Mouse (Mus musculus): Measurements from ENCODE around the gene Cecr2. TPM values are rescaled to one million over a fixed set of nuclear protein-coding genes. Genes with fewer than 3 reads are reported as not detected.
"Not testable (repeated sequence)": the region's sequence is repeated elsewhere in the genome, so short reads cannot be mapped to it uniquely, and the experiment has no call there.

The Cecr2 gene
- 1 to 10 TPM; 8.6 to 8.9 TPM for total RNA-seq (2021)
- long read RNA-seq, partial matches to known transcripts = 1 of 4 reads
- long read RNA-seq, other reads (novel, unspliced or antisense) = 3 of 4 reads

DNA sequence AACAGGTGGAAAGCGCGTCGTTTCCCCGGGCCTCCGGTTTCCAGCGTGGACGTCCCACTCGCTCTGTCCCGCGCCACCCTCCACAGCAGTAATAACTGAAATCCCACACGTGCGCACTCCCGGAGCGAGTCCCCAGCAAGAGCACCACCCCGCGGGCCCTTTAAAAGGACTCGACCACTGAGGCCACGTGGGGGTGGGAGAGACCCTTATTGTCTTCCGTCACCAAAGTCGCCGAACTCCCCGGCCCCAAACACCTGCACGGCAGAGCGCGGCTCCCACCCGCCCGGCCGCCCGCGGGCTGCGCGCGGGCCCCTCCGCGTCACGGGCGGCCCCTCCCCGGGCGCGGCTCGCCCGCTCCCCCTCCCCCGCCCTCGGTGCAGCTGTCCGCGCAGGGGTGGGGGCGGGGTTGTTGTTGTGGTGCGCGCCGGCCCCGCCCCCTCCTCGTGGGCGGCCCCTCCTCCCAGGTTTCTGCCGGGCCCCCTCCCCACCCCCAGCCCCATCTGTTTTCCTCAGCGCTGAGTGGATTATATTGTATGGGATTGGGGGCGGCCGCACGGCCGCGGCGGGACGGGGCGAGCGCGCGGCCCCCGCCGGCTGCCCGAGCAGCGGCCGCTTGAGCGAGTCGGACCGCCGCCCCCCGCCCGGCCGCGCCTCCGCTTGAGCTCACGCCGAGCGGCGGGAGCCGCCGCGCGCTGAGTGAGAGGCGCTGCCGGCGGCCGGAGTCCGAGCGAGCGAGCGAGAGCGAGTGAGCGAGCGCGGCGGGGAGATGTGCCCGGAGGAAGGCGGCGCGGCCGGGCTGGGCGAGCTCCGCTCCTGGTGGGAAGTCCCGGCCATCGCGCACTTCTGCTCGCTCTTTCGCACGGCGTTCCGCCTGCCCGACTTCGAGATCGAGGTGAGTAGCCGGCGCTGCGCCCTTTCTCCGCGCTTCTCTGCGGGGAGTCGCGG lies at the start of gene Cecr2:
Cecr2 (plus strand) TSS at position 554 of the 945 bp plus-strand sequence.
- DNase-seq (ENCODE audit: low spot score in 2 of 2) = peak; percentile 69 to 81

DNA sequence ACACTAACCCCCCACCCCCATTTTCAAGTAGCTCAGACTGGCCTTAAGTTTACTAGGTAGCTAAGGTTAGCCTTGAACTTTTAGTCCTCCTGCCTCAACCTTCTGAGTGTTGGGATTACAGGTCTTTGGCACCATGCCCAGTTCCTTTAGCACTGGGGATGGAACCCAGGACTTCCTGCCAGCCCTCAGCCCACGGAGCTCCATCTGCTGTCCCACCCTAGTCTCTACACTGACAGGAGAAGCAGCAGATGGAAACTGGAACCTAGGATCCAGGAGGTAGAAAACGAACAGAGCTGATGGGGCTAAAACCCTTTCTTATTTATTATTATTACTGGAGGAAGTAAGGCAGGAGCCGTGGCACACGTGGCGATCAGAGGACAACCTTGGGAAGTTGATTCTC lies 48.6 kb upstream of the Cecr2 start:
- DNase-seq (ENCODE audit: low spot score in 2 of 2) = peak; percentile 17 to 24

DNA sequence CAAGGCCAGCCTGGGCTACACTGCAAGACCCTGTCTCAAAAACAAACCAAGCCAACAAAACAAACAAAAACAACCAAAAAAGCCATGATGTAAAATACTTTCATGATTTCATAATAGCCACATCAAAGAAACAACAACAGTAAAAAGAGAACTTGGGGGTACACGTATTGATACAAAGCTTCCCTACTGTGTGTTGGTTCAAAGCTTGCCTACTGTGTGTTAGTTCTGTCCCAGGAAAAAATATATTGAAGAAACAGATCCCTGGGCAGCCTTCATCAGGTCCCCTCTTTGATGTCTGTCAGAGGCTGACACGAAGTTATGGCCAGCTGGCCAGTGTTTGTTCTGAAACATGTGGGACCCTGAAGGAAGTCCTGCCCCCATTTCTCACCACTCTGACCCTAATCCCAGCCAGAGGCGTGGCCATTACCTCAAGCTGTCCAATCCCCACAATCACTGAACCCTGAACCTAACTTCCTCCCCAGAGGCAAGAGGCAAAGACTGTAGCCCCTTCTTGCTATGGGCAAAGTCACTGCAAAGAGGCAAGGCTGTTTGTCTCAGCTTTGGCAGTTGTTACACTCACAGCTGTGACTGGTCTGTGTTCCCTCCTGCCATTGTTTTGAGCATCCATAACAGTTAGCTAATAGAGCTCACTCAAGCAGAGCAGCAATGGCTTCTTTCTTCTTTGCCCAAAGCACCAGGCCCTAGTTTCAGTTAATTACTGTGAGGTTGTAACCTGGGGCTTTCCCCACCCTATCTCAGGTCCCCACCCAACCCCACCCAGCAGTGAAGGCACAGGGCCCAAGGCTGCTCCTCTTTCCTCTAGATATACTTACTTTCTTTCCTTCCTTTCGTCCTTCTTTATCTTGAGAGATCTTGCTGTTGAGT lies 47.4 kb upstream of the Cecr2 start:
- no peak for DNase-seq (ENCODE audit: low spot score in 2 of 2)

DNA sequence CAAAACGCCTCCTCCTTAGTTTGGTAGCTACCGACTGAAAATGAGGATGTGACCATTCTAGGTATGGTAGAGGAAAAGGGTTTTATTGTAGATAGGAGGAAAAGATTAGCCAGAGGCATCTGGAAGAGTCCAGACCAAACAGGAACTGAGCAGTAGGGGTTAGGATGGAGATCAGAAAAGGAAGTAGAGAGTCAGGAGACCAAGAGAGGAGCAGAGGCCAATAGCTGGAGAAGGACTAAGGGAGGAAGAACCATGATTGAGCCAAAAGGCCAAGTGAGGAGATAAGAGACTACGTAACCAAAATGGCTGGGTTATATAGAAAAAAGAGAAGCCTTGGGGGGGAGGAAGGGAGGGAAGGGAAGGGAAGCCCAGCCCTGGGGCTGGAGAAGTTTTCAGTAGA lies 46.0 kb upstream of the Cecr2 start:
- no peak for DNase-seq (ENCODE audit: low spot score in 2 of 2)

DNA sequence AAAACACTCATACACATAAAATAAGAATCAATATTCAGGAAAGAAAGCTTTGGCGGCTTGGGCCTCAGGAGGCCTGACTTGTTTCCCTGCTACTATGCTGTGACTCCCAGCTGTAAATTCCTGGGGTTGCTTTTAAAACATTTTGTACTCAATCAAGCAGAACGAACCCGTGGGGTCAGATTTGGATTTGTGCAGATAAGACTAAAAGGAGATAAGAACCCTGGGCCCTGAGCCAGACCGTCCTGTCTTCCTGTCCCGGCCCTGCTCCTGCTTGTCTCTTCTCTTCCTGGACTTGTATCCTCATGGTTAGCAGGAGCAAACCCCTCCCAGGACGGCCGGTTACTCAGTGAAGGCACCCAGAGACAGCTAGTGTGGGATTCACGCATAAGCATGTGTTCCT lies 41.1 kb upstream of the Cecr2 start:
- no peak for DNase-seq (ENCODE audit: low spot score in 2 of 2)

DNA sequence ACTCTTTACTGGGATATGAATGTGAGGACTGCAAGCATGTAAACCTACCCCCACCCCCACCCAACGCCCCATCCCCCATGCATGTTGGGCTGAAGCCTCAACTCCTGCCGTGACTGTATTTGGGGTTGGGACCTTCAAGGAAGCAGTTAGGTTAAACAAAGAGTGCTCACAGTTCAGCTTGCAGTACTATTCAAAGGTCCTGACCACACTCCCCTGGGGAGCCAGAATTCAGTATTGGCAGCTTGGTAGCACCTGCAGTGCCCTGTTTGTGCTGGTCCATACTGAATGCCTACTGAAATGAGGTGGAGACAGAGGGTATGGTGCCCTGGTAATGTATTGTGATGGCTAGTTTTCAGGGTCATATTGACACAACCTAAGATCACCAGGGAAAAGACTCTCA lies 39.1 kb upstream of the Cecr2 start:
- DNase-seq (ENCODE audit: low spot score in 2 of 2) = no peak

DNA sequence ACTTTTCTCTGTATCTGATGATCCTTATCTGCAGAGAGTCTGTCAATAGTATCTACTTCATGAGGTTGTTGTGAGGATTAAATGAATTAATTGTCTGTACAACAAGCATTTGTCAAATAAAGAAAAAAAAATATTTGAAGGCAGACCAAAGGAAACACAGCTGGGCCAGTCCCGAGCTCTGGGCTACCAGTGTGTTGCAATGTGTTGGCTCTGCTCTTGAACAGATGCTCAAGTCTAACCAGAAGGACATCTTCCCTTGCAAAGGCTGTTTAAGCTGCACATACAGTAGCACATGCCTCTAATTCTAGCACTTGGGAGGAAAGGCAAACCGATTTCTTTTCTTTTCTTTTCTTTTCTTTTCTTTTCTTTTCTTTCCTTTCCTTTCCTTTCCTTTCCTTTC lies 37.2 kb upstream of the Cecr2 start:
- no peak for DNase-seq (ENCODE audit: low spot score in 2 of 2)

DNA sequence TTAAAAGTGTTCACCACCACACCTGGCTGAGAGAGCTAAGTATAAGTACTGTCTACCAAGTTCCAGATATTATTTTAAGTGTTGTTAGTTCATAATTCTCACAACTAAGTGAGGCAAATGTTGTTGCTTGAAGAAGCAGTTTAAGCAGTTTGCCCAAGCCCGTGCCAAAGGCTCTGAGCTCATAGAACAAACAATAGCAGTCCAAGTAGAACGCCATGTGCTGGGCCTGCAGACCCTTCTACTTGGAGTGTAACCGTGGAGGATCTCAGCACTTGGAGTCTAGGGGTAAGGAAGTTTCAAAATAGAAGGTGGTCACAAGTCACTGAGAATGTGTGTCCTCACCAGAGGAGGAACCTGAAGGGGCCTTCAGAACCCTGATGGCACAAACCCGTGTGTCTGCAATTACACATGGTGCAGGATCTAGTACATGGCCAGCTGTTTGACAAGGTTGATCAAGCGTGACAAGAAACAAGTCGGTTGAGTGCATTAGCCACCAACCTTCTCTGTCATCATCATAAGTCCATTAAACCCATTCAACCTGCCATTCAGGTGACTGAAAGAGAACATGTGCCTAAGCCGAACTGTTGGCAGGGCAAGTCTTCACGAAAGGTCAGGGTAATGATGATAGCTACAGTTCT lies 30.7 kb upstream of the Cecr2 start:
- no peak for DNase-seq (ENCODE audit: low spot score in 2 of 2)

DNA sequence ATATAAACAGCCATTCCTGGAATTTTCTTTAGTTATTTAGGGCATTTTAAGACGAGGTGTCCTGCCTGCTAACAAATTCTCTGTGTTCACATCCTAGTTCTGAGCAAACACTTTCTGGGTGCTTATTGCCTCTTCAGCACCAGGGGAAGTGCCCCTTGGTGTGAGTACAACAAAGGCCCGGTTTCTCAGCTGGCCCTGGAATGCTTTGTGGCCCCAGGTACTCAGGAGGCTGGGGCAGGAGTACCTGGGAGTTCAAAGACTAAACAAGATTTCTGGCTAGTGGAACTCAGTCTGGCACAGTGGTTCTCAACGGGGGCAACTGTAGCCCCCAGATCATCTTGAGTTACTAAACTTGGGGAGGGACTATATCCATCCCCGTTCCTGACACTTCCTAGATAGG lies 26.6 kb upstream of the Cecr2 start:
- no peak for DNase-seq (ENCODE audit: low spot score in 2 of 2)

DNA sequence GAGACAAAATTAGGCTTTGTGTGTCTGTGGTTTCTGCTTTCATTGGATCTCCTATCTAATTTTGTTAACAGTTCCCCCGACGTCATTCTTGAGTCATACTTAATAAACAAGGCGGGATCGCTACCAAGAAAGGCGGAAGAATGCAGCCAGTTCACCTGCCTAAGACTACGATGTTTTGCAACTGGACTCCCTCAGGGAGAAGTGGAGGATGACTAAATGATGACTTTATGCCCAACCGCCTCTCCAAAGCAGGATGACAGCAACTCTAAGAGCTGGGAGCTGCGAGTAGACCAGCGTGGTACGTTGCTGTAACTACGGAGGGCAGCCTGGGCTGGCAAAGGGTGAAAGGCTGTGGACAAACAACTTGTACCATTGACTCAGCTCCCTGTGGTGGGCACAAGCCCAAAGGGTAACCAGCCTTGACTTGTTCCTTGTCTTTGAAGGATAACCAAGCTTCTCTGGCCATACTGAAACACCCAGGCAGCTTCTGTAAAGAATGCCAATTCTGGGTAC lies 24.2 kb upstream of the Cecr2 start:
- DNase-seq (ENCODE audit: low spot score in 2 of 2) = peak in 1 of 2 experiments; percentile 12

DNA sequence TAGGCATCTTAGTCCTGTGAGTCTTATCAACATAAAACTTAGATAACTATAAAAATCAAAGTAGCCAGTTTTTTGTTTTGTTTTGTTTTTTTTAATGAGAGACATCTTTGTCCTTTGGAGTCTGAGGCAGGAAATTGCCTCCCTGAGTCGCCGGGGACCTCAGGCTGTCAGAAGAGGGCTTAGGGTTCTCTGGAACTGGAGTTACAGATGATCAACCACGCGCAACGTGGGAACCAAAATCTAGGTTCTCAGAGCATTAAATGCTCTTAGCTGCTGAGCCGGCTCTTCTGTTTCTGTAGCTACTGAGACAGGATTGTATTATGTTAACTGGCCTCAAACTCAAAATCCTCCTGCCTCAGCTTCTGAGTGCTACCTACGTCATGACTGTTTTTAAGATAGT lies 22.4 kb upstream of the Cecr2 start:
- DNase-seq (ENCODE audit: low spot score in 2 of 2) = no peak

DNA sequence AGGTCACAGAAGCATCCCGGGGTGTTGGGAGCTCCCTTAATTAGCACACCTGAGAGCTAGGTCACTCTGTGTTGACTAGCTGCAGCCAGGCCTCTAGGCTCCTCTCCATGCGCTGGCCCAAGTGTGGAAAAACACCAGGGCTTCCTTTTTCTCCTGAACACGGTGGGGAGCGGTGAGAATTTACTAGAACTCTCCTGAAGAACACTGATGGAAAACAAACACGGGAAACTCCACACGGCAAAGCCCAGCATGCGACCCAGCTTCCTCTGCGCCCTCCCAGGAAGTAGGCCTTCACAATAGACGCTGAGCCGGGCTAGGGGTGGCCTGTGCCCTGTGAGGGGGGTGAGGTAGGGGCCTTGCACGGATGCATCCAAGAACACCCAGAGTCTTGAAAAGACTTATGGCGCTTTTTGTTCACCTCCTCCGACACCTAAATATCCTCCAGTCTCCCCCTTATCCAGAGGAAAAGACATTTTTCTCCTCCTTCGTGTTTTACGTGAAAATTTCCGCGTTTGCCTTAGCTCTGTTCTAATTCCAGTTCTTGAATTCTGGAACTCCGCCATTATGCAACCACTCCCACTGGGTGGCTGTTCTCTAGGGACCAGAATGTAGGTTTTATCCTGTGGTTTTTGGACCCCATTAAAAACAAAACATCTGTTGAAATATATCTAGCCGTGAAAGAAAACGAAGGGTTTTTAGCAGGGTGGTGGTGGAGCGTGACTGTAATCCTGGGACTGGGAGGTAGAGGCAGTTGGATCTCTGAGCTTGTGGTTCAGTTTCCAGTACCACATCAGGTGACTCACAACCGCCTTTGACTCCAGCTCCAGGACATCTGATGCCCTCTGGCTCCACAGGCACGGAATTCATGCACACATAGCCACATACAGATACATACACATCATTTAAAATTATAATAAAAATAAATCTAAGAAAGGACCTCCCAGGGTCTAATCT lies 21.5 kb upstream of the Cecr2 start:
- DNase-seq (ENCODE audit: low spot score in 2 of 2) = no peak

DNA sequence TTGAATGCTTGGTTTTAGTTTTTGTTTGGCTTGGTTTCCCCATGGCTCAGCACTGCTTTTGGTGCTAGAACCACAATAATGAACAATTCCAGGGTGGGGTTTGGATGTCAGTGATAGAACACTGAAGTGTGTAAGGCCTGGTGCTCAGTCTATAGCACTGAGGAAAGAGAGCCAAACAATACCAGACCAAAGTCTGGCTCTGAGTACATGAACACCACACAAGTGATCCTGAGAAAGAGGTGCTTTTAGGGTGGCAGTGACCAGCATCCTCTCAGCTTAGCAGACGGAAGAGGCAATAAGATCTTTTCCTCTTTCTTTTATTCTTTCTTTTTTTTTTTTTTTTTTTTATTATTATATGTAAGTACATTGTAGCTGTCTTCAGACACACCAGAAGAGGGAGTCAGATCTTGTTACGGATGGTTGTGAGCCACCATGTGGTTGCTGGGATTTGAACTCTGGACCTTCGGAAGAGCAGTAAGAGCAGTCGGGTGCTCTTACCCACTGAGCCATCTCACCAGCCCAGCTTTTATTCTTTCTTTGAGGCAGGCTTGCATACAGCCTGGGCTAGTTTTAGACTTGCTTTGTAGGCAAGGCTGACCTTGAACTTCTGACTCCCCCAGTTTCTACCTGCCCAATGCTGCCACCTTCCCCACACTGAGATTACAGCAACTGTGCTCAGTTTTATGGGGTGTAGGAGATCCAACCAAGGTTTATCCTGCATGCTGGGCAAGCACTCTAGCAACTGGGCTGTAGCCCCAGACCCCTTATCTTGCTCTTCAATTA lies 18.7 kb upstream of the Cecr2 start:
- DNase-seq (ENCODE audit: low spot score in 2 of 2) = not testable (repeated sequence)

DNA sequence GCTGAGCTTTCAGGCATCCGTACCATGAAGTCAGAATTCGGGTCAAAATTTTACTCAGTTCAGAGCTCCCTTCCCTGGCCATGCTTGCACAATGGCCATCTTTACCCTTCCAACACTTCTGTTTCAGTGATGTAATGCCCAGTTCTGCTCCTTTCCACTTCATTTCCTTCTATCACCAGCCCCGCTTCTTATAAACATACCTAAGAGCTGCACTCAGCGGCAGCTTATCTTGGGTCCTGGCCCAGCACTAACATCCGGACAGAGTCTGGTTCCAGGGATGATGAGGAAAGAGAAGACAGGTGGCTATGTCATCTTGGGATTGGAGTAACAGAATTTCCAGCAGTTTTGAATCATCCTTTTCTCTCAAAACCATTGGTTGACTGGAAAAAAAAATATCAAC lies 18.0 kb upstream of the Cecr2 start:
- DNase-seq (ENCODE audit: low spot score in 2 of 2) = no peak

DNA sequence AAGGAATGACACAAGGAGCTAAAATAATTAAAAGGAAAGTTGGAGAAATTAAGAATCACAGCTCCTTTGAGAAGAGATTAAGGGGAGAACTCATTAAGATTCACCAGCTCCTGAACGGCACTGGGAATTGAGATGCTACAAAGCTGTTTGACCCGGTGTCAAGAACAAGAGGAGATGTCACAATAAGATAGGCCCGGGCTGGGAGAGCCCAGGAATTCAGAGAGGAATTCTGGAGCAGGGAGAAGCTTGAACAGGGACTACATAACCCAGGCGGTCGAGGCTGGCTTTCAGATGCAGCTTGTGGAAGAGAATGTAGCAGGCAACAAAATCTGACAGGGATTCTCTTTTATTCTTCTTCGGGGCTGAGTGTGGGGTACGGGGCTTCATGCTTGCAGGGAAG lies 13.5 kb upstream of the Cecr2 start:
- DNase-seq (ENCODE audit: low spot score in 2 of 2) = no peak

DNA sequence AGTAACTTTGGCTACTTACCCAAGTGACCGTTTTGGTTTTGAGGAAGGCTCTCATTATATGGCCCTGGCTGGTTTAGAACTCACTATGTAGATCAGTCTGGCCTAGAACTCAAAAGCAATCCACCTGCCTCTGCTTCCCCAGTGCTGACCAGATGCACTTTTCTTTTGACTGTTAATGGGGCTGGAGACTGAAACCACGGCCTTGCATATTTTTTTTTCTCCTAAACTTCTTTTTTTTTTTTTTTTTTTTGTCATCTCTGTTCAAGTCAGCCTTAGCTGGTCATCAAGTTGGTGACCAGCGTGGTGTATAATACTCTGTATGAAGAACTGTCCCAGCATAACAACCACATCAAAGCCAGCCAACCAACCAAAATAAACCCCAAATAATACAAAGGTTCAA lies 10.5 kb upstream of the Cecr2 start:
- DNase-seq (ENCODE audit: low spot score in 2 of 2) = no peak

DNA sequence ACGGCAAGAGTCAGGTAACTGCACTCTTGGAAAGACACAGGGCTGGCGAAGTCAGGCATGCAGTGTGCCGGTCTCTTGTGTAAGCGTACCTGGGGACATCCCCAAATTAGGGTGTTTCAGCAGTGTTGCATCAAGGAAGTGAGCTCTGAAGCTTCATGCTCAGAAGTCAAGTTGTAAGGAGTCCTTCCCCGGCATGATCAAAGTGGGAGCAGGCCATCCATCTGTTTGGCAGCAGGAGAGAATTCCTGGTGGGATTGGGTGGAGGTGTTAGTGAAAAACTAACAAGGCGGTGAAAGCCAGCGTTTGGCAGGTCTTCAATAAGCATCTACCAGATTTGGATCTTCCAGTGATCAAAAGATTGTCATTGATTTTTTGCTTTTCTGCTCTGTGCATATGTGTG lies 7.3 kb upstream of the Cecr2 start:
- no peak for DNase-seq (ENCODE audit: low spot score in 2 of 2)

DNA sequence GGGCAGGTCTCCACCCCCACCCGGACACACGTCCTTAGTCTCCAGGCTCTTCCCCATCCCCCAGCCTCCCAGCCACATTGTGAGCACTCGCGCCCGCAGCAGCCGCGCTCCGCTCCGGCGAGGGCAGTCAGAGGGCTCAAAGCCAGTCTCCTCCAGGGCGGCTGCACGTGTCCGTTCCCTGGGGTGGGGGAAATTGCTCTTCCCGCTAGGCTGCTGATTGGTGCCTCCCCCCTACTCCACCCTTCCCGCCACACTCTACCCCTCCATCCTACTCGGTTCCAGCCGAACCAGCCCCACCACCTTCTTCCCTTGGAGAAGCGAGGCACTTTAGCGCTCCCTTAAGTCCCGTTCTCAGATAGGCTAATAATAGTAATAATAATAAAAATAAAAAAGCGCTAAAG lies 754 bp upstream of the Cecr2 start:
- DNase-seq (ENCODE audit: low spot score in 2 of 2) = peak; percentile 51 to 60

DNA sequence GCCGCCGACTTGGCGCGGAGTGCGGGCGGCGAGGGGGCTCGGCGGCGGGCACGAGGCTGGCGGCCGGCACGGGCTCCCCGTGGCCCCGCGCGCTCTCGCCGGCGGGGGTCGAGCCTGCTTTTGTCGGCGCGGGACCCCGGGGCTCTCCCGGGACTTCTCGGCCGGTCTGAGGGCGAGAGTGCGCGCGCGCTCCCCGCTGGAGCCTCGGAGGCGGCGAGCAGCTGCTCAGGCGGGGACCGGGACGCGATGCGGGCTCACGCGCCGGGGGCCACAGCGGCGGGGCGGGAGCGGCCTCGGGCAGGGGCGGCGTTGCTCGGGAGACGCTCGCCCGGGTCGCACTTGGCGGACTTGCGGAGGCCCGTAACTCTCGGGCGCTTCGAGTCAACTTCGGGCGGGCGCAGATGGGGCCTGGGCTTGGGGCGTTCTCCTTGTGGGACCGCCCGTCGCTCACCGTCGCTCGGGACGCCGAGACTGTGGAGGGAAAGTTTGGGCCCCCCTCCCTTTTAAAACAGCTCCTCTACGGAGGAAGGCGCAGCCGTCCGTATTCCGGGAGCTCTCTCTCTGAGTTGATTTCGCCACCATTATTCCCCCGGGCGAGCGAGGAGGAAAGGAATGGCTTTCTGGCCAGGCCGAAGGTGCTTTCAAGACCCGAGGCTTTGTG lies 722 bp downstream of the Cecr2 start:
- DNase-seq (ENCODE audit: low spot score in 2 of 2) = peak; percentile 54 to 71
